Comparison of ENCODE assay signal across 11 mouse cellular contexts in genomic region chr1:169051085-169051862, GRCm38 (mm10).
DNase-seq lines count a peak whose midpoint lies in the region; ATAC-seq lines count a peak whose summit lies in the region.
"Had no signal": no experiment of that assay in that cellular context is flagged by ENCODE, and none has a peak within 500 bp of the region (broad histone marks: within the 10 kb centered on the region; RNA-seq: fewer than 3 reads in every experiment).

No protein-coding gene starts in this region.

- no peaks in the 10 kb centered on the region for H3K36me3 ChIP-seq in hindbrain, embryonic 13.5 days
- H3K36me3 ChIP-seq in midbrain, embryonic 14.5 days (ENCODE audit: control insufficient read depth, insufficient read depth, low read length), result no peaks in the 10 kb centered on the region

- H3K4me1 ChIP-seq in hindbrain, embryonic 13.5 days (replicated peaks), result peaks cover 10% of the 10 kb centered on the region
- peaks cover 8% of the 10 kb centered on the region; the same call in 1 of the 2 replicates for H3K4me1 ChIP-seq in midbrain, embryonic 14.5 days (ENCODE audit: control insufficient read depth, insufficient read depth, low read length)

- intact Hi-C loops in gastrocnemius, postnatal 14 days (cut with DNase I; ENCODE audit: low total_unique reads), result no loop called here

- peak overlapping the region; percentile 36 for H3K4me2 ChIP-seq in hindbrain, embryonic 13.5 days
- H3K4me2 ChIP-seq in midbrain, embryonic 14.5 days (ENCODE audit: low read length), result peak overlapping the region; percentile 16

- WGBS in hindbrain, embryonic 13.5 days, result 20% methylated on average over 11 of the region's 11 CpGs
- 18% methylated on average over 11 of the region's 11 CpGs for WGBS in midbrain, embryonic 14.5 days

- no peak overlapping the region for H3K9ac ChIP-seq in hindbrain, embryonic 13.5 days
- no peak overlapping the region for H3K9ac ChIP-seq in midbrain, embryonic 14.5 days (replicated peaks; ENCODE audit: low read length)

- peak; percentile 7 for DNase-seq in 3T3-L1 (ENCODE audit: low read depth, low spot score)
- DNase-seq in embryo, embryonic 11 days, result peak; percentile 73
- peak; percentile 79 for DNase-seq in midbrain, embryonic 14.5 days
- DNase-seq in urinary bladder, postnatal 10 days (ENCODE audit: low spot score), result no peak
- DNase-seq in gastrocnemius, postnatal 14 days, result no peak
- DNase-seq in cerebellum, adult 11 months, result no peak
- DNase-seq in urinary bladder, postnatal 14 days (ENCODE audit: low spot score), result no peak
- DNase-seq: cerebellum, adult 18-20 months; heart, postnatal 4 days; lung, postnatal 14 days had no signal

- H3K27ac ChIP-seq in hindbrain, embryonic 13.5 days, result no peak overlapping the region
- H3K27ac ChIP-seq in midbrain, embryonic 14.5 days (replicated peaks; ENCODE audit: low read depth, low read length), result no peak overlapping the region

- no peaks in the 10 kb centered on the region for H3K9me3 ChIP-seq in hindbrain, embryonic 13.5 days
- H3K9me3 ChIP-seq in midbrain, embryonic 14.5 days (ENCODE audit: control insufficient read depth, low read length), result no peaks in the 10 kb centered on the region

- ATAC-seq in hindbrain, embryonic 13.5 days (ENCODE audit: low FRiP score), result peak; percentile 93
- peak; percentile 84 for ATAC-seq in midbrain, embryonic 14.5 days (ENCODE audit: low FRiP score, low TSS enrichment)

- H3K27me3 ChIP-seq in hindbrain, embryonic 13.5 days, result peaks cover 7% of the 10 kb centered on the region; the same call in 1 of the 2 replicates
- H3K27me3 ChIP-seq in midbrain, embryonic 14.5 days (ENCODE audit: control insufficient read depth, insufficient read depth, low read length), result no peaks in the 10 kb centered on the region

- no peak overlapping the region for H3K4me3 ChIP-seq in hindbrain, embryonic 13.5 days
- H3K4me3 ChIP-seq in midbrain, embryonic 14.5 days (replicated peaks; ENCODE audit: low read depth, low read length), result no peak overlapping the region

Comparison
In these comparisons a context has a peak if more than half of its experiments do, and no peak if none do; other contexts are left out.
1. DNase-seq: peak in 3T3-L1 (single experiment), embryo, embryonic 11 days (single experiment) and midbrain, embryonic 14.5 days (single experiment); none in urinary bladder, postnatal 10 days (single experiment), gastrocnemius, postnatal 14 days (single experiment), cerebellum, adult 11 months (single experiment) and urinary bladder, postnatal 14 days (single experiment).